Mouse (Mus musculus) erythroblast, embryonic 14.5 days (primary cell): ENCODE data around the gene Spsb1. TPM values are rescaled to one million over a fixed set of nuclear protein-coding genes. Genes with fewer than 3 reads are reported as not detected.

Experiments used
- H3K27me3 ChIP-seq: 2 replicates; pipeline ENCODE4 v1.6.1; 2012; ENCODE audit warnings: inconsistent platforms; ENCODE audit not compliant: control insufficient read depth
- H3K36me3 ChIP-seq: 2 replicates; pipeline ENCODE4 v1.6.1; 2012; ENCODE audit warnings: mild to moderate bottlenecking, inconsistent platforms; ENCODE audit not compliant: control insufficient read depth
- H3K4me1 ChIP-seq: 2 replicates; pipeline ENCODE4 v1.6.1; 2012; ENCODE audit warnings: inconsistent platforms; ENCODE audit not compliant: control insufficient read depth
- H3K4me3 ChIP-seq: replicated peaks from 2 replicates; pipeline ENCODE3; 2012; ENCODE audit warnings: moderate library complexity, mild to moderate bottlenecking, inconsistent platforms
- H3K9me3 ChIP-seq: 2 replicates; pipeline ENCODE4 v1.6.1; 2012; ENCODE audit warnings: low read length, inconsistent platforms, mixed read lengths; ENCODE audit not compliant: control insufficient read depth
- GATA1 ChIP-seq: IDR thresholded peaks from 2 replicates; pipeline ENCODE4 v1.6.1; 2012; ENCODE audit warnings: low read length, inconsistent platforms, mixed read lengths
- TAL1 ChIP-seq: IDR thresholded peaks from 3 replicates; pipeline ENCODE4 v1.6.1; 2012; ENCODE audit warnings: low read length, inconsistent platforms, mixed read lengths
- polyA plus RNA-seq: library from polyadenylated mRNA; stranded (reverse); fragments of >175 nt; gene quantifications from 2 replicates; pipeline ENCODE4 v1.2.3, GENCODE M21; 2012

The Spsb1 gene
- polyA plus RNA-seq, 1 experiment: not detected

- Histone ChIP-seq H3K27me3 (no peaks in the 10 kb centered on the region), H3K4me1 (peaks cover 46% of the 10 kb centered on the region)
Measured at GRCm38 (mm10) chr4:149863522-149863921, 91.3 kb downstream of the Spsb1 start.

GRCm38 (mm10) chr4:149860393-149860792 lies 94.5 kb downstream of the Spsb1 start:
- Histone ChIP-seq H3K36me3 (no peaks in the 10 kb centered on the region), H3K27me3 (peaks cover 15% of the 10 kb centered on the region), H3K9me3 (no peaks in the 10 kb centered on the region), H3K4me3 (no peak overlapping the region), H3K4me1 (peaks cover 66% of the 10 kb centered on the region)
- TF ChIP-seq GATA1 (no peak), TAL1 (no peak)

More at GRCm38 (mm10) chr4:149863522-149863921, 91.3 kb downstream of the Spsb1 start:
- TF ChIP-seq TAL1 (no peak), GATA1 (no peak)
- Histone ChIP-seq H3K36me3 (no peaks in the 10 kb centered on the region), H3K9me3 (no peaks in the 10 kb centered on the region), H3K4me3 (peak overlapping the region; percentile 44)

DNA sequence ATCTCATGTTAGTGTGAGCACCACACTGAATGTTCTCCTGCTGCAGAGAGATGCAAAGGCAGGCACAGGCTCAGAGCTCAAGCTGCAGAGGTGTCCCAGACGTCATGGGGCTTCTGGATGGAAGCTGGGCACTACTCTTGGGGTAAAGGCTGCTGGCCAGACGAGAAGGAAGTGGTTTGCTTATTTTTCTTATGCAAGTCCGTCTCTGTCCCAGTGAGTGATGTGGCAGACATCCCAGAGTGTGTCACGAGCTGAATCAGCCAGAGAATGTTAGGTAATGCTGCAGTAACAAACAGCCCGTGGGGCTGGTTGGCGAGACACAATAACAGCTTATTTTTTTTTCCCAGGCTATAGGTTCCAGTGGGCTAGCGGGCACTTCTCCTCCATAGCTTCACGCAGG lies 96.3 kb downstream of the Spsb1 start:
- TF ChIP-seq GATA1 (no peak), TAL1 (no peak)
- Histone ChIP-seq H3K27me3 (peaks cover 20% of the 10 kb centered on the region), H3K9me3 (no peaks in the 10 kb centered on the region)

GRCm38 (mm10) chr4:149858097-149858496 lies 96.7 kb downstream of the Spsb1 start:
- H3K27me3 ChIP-seq: peaks cover 20% of the 10 kb centered on the region

More for the DNA sequence above, 96.3 kb downstream of the Spsb1 start:
- H3K4me1 ChIP-seq: peaks cover 67% of the 10 kb centered on the region
- no peaks in the 10 kb centered on the region for H3K36me3 ChIP-seq
- H3K4me3 ChIP-seq: no peak overlapping the region

DNA sequence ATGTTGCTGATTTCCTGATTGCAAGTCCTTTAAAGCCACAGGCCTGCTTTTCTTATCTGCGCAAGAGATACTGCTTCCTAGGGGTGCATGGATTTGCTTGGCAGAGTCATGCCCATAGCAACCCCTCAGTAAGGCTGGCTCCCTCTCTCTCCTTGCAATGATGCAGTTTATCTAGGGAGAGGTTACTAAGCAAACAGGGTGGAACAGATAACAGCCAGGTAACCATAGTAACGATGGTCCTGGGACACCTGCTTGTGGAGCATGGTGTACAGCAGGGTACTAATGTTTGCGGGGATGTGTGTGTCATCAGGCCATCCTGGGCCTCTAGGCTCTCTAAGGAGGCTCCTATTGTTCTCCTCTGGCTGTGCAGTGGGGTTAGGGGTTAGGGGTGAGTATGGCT lies 97.2 kb downstream of the Spsb1 start:
- H3K27me3 ChIP-seq: peaks cover 20% of the 10 kb centered on the region
- H3K9me3 ChIP-seq: no peaks in the 10 kb centered on the region
- H3K36me3 ChIP-seq: no peaks in the 10 kb centered on the region
- TF ChIP-seq GATA1: no peak
- TF ChIP-seq TAL1: no peak
- H3K4me3 ChIP-seq: no peak overlapping the region
- H3K4me1 ChIP-seq: peaks cover 64% of the 10 kb centered on the region

More at GRCm38 (mm10) chr4:149858097-149858496, 96.7 kb downstream of the Spsb1 start:
- H3K4me1 ChIP-seq: peaks cover 67% of the 10 kb centered on the region
- H3K4me3 ChIP-seq: no peak overlapping the region
- TF ChIP-seq TAL1 (no peak), GATA1 (no peak)
- no peaks in the 10 kb centered on the region for H3K36me3 ChIP-seq
- no peaks in the 10 kb centered on the region for H3K9me3 ChIP-seq

DNA sequence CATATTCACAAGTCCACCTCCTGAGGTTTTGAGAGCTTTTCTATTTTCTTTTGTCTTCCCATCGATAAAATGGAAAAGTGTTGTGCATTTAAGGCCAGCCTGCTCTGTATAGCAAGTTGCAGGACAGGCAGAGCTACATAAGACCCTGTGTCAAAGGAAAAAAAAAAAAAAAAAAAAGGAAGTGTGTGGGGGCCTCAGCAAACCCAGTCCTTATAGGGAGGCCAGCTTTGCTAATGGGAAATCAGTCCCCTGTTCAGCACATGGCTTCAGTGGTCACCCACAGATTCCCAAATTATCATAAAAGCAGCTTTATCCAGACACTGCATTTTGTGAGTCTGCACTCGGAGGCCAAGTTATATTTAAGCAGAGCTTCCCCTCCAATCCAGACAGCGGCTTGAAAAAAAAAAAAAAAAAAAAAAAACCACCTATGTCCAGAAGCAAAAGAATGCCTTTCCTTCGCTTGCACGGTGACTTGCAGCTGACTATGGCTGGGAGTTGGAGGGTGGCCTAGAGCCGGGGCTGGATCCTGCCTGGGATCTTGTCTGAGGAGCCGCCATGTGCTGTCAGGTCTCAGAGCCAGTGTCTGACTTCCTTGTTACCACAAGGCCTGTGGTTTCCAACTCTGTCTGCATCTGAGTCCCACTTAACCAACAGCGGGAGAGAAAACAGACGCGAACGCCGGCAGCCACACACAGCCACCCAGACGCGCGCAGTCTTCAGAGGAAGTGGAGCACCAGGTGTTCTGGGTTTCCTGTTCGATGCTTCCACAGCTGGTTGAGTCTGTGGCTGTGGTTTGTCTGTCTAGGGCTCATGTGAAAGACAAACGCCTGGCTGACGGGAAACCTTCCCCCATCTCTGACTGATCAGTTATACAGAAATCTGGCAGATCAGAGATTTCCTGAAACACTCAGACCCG lies 98.7 kb downstream of the Spsb1 start:
- Histone ChIP-seq H3K36me3 (no peaks in the 10 kb centered on the region), H3K27me3 (peaks cover 27% of the 10 kb centered on the region), H3K4me1 (peaks cover 49% of the 10 kb centered on the region), H3K9me3 (no peaks in the 10 kb centered on the region), H3K4me3 (no peak overlapping the region)
- TF ChIP-seq TAL1 (no peak), GATA1 (no peak)

- H3K9me3 ChIP-seq: no peaks in the 10 kb centered on the region
- H3K4me1 ChIP-seq: peaks cover 42% of the 10 kb centered on the region
- TF ChIP-seq TAL1: no peak
- TF ChIP-seq GATA1: peak; percentile 33; the same call in 1 of the 2 replicates
- H3K27me3 ChIP-seq: peaks cover 27% of the 10 kb centered on the region
- H3K4me3 ChIP-seq: peak overlapping the region; percentile 54
- H3K36me3 ChIP-seq: no peaks in the 10 kb centered on the region
Measured at GRCm38 (mm10) chr4:149855180-149855891, 99.5 kb downstream of the Spsb1 start.

GRCm38 (mm10) chr4:149854770-149855169 lies 100.1 kb downstream of the Spsb1 start:
- peak overlapping the region; percentile 54 for H3K4me3 ChIP-seq
- peaks cover 42% of the 10 kb centered on the region for H3K4me1 ChIP-seq
- TF ChIP-seq TAL1 (no peak), GATA1 (no peak)
- H3K36me3 ChIP-seq: no peaks in the 10 kb centered on the region
- H3K9me3 ChIP-seq: no peaks in the 10 kb centered on the region
- H3K27me3 ChIP-seq: peaks cover 31% of the 10 kb centered on the region

- H3K4me1 ChIP-seq: peaks cover 42% of the 10 kb centered on the region
- H3K36me3 ChIP-seq: no peaks in the 10 kb centered on the region
- no peaks in the 10 kb centered on the region for H3K9me3 ChIP-seq
- H3K4me3 ChIP-seq: peak overlapping the region; percentile 54
- H3K27me3 ChIP-seq: peaks cover 32% of the 10 kb centered on the region
- TF ChIP-seq GATA1 (no peak), TAL1 (no peak)
Measured at GRCm38 (mm10) chr4:149854301-149854708, 100.5 kb downstream of the Spsb1 start.
